Mouse (Mus musculus): ENCODE results near the gene Mrvi1.

Gene Mrvi1

DNA sequence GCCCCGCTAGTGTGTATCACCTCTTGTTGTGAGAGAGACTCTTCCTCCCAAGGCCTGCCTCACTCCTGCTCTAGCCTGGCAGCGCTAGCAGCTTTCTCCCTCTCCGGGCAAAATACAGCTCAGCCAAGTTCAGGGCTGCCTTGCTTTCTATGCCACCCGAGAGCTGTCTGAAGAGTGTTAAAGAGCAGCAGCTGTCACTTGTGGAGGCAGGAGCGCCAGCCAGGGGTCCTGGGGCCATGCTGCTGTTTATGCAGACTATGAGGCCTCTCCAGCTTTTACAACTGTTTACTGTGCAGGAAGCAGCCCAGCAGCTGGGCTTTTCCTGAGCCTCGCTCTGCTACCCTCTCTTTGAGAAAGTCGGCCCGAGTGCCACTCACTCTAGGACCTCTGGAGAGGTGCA is 1.2 kb downstream of the Mrvi1 start:
- DNase-seq (ENCODE audit: low spot score) = no peak

DNA sequence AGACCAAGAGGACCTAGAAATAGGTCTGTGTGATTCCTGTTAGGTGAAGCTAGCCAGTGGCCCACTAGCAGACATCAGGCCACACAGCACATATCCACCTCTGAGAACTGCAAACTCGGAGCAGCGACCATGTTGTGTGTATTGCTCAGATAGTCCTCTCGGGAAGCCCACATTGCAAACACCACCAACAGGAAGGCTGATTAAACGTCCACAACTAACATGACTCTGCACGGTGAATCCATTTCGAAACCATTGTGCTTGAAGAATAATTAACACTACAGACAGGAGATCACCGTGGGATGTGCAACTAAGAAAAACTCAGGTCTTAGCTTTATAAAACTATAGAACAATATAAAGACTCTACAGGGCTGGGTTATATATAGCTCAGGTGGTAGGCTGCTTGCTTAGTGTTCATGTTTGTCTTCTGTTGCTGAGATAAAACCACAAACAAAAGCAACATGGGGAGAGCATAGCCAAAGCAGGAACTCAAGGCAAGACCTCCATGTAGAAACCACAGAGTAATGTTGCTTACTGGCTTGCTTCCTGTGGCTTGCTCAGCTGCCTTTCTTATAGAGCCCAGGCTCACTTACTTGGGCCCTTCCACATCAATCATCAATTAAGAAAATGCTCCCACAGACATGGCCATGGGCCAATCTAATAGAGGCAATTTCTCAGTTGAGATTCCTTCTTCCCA is 4.4 kb downstream of the Mrvi1 start:
- peak; percentile 45 for DNase-seq (ENCODE audit: low spot score)

DNA sequence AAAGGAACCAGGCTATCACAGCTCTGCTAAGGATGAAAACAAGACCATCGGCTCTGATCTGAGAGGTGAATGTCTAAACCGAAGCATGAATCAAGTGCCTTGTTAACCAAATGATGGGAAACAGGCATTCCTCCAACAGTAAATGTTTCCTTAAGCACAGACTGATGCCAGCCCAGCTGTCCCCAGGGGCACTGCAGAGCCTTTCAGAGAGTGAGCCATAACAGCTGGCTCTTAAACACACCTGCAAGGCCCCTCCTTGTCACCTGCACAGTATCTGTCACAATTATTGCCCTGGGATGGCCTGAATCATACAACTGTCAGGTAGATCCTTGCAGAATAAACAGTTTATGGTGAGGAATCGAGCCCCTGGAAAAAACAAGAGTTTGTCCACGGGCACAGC is 8.8 kb downstream of the Mrvi1 start:
- no peak for DNase-seq (ENCODE audit: low spot score)

DNA sequence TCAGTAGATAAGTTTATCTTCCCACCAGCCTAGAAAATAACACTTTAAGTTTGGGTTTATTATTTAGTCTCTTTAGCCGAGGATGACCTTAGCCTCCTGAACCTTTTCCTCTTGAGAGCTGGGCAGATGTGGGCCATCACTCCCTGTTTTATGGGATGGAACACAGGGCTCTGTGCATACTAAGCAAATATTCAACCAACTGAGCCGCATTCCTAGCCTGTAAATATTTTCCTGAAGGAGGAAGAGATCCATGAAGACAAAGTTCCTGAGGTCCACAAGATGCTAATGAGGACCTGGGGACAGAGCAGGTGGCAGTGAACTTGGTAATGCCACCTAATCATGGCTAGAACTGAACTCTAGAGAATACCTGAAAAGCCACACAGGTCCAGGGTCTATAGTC is 9.5 kb downstream of the Mrvi1 start:
- no peak for DNase-seq (ENCODE audit: low spot score)

DNA sequence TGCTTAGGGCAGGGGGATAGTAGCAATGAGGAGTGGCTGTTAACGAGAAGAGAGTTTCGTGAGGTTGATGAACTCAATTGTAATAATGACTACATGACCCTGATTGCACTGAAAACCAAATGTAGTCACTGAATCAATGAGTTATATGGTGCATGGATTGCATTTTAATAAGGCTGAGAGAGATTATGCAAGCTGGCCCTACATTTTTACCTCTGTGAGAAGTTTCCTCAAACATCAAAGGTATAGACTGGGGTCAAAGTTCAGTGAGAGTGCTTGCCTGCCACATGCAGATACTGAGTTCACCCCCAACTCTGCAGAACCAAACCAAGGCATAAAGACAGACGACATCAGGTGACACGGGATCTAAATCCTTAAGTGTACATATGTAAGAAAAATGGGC is 14.9 kb downstream of the Mrvi1 start:
- no peak for DNase-seq (ENCODE audit: low spot score)

DNA sequence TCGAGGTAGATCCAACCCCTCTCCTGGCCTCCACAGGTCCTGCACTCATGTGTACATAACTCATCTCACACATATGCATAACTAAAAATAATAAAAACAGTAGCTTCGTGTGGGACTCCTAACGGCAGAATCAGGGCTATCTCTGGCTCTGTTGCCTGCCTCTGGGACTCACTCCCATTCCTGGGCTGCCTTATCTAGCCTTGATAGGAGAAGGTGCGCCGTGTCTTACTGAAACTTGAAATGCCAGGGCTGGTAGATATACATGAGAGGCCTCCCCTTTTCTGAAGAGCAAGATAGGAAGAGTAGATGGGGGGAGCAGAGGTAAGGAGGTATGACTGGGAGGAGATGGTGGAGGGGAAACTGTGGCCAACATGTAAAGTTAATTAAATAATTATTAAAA is 15.4 kb downstream of the Mrvi1 start:
- no peak for DNase-seq (ENCODE audit: low spot score)

DNA sequence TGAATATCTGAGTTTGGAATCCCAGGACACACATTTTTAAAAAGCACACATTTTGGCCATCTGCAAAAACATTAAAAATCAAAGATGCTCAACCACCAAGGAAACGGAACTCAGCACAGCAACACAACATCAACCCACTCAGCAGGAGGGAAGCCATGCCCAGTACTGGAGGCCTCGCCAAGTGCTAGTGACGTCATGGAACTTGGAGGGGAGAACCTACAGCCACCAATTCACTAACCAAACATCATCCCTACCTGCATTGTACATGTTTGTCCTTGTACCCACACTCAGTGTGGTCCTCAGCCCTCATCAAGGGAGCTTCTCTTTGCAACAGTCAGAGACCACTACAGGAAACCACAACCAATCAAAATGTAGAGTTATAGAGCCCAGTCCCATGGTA is 16.9 kb downstream of the Mrvi1 start:
- DNase-seq (ENCODE audit: low spot score) = peak; percentile 53

DNA sequence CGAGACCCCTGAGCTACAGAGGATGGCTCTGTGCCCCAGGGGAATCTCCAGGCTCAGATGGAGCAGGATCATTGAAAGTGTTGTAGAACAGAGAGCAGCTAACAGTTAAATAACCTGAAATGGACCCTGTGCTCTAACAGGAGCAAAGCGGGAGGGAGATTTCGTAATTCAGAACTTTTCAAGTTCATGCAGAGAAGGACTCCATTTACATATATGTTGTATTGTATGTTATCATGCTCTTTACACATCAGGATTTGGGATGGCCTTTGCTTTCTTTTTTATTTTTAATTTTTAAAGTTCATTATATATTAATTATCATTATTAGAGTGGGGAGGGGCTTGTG is 18.6 kb downstream of the Mrvi1 start:
- no peak for DNase-seq (ENCODE audit: low spot score)

DNA sequence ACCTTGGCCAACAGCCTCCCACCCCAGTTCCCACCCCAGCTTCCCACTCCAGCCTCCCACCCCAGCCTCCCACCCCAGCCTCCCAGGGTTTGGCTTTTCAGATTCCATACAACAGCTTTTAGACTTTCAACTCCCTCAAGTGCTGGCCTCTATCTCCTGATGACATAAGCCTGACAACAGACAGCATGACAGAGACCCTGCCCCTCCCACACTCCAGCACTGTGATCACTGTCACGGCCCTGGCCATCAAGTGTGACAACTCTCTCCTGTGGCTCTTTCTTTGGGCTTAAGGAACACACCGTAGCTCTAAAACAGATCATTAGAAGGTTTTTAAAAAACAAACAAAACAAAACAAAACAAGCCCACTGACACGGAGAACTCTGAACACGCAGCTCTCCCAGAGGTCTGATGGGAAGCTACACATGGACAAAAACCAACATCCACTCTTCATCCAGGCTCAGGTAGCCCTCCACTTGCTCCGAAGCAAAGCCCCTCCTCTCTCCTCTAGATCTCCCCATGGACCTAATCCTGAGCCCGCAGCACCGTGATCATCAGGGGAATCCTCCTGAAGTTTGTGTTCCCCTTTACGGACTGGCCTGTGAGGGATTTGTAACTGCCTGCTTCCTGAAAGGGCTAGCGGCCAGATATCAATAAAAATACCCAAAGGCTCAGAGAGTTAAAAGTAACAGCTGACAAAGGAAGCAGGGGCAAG is 19.2 kb downstream of the Mrvi1 start:
- no peak for DNase-seq (ENCODE audit: low spot score)

DNA sequence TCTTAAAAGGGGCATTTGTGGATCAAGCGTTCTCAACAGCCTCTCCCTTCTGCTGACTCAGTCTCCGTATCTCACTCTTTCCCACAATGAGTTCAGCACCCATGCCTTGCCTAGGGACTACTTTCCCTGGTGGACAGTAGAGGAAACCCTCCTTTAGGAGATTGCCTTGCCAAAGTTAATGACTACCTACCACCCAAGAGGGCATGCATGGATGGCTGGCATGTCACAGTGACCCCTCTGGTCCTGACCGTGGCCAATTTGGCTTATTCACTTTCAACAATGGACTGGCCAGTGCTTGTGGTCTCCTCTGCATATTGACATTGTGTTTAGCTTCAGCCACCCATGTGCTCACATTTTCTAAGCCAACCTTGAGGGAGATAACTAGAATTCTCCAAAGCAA is 19.8 kb downstream of the Mrvi1 start:
- no peak for DNase-seq (ENCODE audit: low spot score)

DNA sequence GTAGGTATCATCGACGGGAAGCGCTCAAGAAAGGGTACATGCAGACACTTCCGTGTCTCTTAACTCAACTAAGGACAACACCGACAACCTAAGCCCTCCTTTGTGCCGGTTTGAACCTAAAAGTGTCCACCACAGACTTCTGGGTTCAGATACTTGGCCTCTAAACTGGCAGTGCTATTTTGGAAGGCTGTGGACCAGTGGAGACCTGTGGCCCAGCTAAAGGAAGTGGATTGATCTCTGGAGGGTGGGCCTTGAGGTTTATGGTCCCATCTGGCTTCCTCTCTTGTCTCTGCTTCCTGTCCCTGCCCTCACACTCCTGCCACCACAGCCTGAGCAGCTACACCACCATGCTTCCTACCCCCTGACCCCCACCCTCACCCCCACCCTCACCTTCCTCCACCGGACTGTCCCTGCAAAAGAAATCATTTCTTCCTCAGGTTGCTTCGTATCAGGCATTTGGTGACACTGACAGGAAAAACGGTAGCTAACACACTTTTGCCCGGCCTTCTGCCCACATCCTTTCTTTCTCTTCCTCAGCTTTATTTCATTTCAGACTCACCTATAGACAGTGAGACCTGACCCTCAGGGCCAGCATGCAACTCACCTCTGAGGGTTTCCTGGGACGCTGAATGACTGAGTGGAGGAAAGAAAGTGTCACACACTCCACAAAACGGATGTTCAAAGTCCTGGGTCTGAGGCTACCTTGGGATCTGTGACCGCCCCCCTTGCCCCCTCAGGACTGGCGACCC is 25.7 kb downstream of the Mrvi1 start:
- peak; percentile 57 for DNase-seq (ENCODE audit: low spot score)

DNA sequence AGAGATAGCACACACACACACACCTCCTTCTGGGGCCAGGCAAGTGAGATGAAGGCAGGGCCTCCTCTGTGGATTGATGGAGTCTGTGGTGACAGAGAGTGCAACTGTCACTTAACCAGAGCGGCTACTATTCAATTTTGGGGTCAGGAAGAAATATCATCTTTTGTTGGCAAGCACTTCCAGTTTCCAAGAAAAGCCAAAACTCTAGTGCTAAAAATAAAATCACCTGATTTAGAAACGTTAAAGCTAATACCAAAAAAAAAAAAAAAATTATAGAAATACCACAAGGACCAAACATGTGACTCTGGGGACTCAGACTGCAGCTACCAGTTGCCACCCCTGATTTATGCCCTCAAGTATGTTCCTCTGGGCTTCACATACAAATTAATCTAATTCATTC is 26.7 kb downstream of the Mrvi1 start:
- DNase-seq (ENCODE audit: low spot score) = no peak

DNA sequence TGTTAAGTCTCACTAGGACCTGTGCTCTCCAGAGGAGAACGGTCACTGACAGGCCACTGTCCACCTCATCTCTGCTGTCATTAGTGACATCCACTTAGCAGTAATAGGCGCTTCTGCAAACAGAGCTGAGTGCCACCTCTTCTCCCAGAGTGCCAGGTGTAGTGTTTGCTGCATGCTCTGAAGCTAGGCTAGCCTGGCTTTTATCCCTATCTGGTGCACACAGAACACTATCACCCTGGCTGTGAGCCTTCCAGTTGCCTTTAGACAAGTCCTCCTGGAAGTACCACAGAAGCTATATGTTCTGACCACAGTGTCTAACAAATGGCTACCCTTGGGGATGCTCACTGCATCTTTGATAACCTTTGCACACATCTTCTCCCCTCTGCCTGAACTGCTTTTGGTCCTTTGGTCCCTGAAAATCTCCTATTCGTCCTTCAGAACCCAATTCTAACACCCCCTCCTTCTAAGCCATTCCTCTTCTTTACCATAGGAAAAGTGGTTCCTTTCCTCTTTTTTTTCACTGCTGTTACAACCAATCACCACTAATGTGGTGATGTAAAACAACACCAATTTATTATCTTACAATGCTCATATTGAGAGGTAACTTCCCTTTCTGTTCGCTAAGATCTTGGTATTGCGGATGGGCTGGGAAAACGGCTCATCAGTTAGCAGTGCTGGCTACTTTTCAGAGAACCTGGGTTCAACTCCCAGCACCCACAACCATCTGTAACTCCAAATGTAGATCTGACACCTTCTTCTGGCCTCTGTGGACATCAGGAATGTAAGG is 28.0 kb downstream of the Mrvi1 start:
- no peak for DNase-seq (ENCODE audit: low spot score)

DNA sequence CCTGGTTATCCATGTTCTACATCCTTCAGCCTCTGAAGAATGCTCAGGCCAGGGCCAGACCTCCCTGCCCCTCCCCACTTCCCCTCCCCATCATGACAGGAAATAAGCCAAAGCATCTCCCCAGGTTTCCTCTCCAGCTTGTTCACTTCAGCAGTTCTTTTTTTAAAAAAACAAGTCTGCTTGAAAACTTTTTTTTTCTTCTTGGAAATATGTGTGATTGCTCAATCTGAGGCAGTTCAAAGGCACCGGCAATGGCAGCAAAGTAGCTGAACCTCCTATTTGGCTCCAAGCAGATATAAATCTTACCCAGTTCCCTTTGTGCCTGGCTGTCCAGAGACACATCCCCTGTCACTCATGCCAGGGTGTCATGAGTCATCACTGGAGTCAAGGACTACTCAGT is 29.1 kb downstream of the Mrvi1 start:
- peak; percentile 30 for DNase-seq (ENCODE audit: low spot score)

DNA sequence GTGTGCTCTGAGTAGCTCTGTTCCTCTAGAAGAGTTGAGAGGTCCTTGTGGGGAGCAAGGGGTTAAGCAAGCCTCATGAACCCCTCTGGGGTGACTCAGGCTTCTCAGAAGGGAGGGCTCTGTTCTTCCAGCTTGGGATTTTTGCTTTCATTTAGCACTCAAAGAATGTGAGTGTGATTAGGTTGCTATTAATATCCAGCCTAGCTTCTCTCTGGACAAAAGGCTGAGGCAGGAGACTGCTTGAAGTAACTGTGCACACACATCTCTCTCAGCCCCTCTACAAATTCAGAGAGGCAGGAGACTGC is 31.7 kb downstream of the Mrvi1 start:
- no peak for DNase-seq (ENCODE audit: low spot score)

DNA sequence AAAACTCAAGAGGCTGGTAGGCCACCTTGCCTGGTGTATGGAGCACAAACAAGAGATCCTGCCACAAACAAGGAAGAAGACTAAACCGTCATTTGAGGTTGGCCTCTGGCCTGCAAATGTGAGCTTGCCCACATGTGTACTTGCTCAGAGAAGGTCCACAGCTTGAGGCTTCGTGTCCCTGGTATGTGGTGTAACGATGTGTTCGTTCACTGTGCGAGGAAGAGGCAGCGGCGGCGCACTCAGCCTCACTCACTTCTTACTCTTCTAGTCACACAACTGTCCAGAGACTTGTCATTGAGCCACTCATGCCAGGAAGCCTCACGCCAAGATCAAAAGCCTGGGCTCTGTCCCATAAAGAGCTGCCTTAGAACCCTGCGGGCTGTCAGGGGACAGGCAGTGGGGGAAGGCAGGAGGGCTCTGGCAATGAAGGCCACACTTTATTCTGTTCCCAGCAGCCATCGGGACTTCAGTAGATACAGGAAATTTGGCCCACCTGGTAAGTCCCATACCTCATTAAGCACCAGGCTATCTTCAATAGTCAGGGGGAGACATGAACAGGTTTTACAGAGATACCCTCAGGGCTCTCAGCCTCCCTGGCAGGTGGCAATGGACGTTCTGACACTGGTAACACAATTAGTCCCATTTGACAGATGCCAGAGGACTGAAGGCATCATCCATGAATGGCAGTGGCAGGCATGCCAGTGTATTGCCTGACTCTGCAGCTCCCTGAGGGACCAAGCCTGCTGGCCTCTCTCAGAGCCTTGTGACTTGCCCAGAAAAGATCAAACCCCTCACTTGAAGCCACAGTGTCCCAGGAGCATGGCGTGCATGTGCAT is 32.3 kb downstream of the Mrvi1 start:
- no peak for DNase-seq (ENCODE audit: low spot score)

DNA sequence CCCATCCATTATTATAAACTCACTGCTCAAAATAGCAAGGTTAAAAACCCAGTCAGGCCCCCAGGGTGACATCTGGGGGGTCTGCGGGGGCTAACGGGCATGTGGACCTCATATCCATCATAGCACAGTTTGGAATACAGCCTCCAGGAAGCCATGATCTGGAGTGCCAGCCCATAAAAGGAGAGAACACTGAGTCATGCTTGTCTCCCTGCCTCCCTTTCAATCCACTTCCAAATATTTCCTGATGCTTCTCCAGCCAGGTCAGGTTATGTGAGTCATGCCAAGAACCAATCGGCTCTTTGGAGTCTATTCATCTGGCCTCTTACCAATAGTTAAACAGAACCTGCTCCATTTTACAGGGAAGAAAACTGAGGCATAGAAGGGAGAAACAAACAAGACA is 33.7 kb downstream of the Mrvi1 start:
- no peak for DNase-seq (ENCODE audit: low spot score)

DNA sequence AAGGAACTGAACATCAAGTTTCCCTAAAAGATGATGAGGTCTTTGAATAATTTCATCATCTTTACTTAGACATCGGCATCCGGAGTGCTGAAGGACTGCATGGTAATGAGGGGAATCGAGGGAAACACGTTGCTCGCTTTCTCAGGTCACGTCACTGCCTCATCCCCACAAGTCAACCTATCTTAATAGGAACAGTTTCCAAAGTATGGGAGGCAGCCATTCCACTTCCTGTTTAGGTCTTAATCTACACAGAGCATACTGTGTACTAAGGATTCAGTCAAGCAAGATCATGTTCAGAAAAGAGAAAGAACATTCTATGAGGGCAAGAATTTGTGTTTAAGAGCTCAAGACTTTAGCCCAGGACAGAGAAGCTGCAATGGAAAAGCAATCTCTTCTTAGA is 34.6 kb downstream of the Mrvi1 start:
- DNase-seq (ENCODE audit: low spot score) = no peak

DNA sequence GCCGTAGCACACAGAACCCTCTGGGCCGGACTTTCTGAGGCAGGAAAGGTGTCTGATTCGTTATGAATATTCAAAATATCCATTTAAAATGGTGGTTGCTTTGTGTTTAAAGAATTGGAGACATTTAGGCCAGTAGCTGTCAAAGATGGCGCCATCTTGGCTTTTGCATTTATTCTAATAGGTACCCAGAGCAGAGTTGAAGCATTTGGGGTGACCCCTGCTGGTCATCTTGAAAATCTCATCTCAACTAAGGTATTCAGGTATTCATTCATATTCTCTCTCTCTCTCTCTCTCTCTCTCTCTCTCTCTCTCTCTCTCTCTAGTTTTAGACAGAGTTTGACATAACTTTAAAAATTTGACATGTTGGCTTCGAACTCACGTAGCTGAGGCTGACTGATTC is 35.5 kb downstream of the Mrvi1 start:
- peak; percentile 43 for DNase-seq (ENCODE audit: low spot score)

DNA sequence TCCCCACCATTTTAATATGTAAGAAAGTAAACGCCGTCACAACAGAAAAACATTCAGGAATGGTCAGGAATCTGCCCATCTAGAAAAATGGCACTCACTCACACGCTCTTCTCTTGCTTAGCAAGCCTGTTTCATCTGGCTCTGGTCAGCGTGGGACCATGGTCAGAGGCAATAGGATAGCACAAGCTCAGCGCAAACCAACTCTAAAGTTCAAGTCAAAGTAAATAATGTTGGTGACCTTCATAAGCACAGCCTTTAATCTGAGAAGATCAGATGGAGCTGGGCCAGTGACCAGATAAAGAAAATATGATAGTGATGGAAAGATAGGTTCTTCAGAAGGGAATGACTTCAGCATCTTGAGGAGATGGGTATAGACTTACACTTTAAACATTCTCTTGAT is 37.9 kb downstream of the Mrvi1 start:
- DNase-seq (ENCODE audit: low spot score) = no peak

DNA sequence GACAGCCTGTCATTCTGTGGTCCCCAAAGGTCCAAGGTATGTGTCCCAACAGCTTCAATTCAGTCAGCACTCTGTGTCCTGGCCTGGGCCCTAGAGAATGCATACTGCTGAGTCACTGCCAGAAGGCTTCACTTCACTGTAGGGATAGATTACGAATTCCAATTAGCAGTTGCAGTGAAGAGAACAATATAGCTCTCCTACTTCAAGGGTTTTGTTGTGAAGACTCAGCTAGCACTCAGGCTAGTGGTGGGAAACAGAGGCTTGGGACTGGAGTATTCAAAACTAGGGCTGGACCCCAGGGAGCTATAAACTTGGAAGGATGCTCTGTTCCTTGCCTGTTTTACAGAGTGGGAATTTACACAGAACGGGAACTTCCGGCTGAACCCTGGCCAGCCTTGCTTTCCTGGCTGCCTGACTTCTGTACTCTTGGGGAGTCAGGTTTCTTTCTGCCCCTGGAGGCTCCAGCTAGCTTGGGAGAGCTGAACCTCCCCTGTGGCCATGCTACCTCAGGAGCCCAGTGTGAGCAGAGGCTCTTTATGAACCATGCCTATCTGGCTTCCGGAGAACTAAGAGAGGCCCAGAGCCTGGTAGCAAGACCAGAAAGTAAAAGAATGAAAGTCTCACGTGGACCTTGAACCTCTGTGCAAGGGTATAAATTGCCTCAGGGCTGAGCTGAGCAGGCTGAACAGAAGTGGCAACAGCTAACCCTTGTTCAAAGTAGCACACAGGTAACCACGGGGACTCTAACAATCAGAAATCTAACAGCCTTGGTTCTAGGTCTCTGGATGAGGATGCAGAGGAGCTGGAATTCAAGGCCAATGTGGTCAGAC is 40.3 kb downstream of the Mrvi1 start:
- no peak for DNase-seq (ENCODE audit: low spot score)

Data from T-cell, adult 2 months (primary cell).